Mouse (Mus musculus): Measurements from ENCODE around the gene Atg101. TPM values are rescaled to one million over a fixed set of nuclear protein-coding genes. Genes with fewer than 3 reads are reported as not detected.

Atg101 gene
- total RNA-seq, 2 experiments from 2014 or later: 24.8 to 25.8 TPM

DNA sequence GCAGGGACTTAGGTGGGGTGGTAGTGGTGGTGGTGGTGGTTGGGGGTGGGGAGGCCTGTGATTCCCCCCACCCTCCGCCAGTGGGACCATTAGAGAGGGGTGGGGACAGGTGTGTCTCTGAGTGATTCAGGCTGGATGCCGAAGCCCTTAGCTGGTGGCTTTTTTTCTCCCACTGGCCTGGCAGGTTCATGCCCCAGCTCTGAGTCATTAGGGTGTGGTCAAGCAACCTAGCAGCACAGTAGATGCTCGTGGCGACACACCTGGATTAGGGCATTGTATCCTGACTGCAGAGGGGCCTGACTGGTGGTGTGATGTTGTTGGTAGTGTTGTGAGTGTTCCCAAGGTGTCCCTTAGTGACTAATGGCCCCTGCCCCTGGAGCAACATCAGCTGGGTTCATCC is 47.0 kb downstream of the Atg101 start:
- no peak for DNase-seq (ENCODE audit: low spot score in 2 of 2)

DNA sequence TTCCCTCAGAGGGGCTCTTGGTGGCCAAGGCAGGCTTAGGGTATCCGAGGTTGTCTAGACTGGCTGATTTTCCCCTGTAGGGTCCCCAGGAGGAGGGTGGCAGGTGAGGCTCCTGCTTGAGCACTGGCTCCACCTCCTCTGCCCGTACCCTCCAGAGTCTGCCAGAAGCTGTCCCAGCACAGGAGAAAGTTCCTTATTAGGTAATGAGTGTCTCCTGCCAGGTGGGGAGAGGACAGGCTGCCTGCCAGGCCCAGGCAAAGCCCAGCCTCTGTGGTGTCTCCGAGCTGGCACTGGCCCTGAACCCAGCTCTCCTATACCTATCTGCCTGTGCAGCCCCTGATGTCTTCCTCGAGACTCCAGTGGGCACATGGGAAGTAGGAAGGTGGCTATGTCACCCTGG is 48.3 kb downstream of the Atg101 start:
- DNase-seq (ENCODE audit: low spot score in 2 of 2): no peak

DNA sequence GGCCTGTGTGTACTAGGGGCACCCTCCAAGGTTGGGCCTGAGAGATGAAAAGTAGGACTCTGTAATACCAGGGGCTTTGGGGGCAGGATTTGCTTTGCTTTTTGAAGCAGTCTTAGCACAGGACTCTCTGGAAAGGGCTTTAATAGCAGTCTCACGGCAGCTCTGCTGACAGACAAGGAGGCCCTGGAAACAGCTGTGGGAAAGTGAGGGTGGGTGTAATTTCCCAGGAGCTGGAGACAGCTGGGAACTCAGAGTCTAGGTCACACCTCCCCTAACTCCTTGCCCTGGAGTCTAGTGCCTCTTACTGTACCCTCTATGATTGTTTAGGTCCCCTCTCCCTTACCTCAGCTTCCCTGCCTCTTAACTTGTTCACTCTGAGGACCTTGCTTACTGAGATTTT is 49.1 kb downstream of the Atg101 start:
- no peak for DNase-seq (ENCODE audit: low spot score in 2 of 2)

DNA sequence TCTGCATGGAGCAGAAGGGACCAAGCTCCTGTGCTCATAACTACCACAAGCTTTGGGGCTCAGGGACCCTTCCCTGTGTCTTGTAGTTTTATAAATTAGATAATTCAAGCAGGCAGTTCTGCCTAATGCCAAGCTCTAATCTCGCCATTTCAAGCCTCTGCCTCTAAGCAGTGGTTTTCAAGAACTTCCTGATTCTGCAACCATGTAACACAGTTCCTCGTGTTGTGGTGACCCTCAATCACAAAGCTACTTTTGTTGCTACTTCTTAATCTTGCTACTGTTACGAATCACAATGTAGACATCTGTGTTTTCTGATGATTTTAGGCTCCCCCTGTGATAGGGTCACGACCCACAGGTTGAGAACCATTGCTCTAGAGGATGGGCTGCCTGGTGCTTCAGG is 49.6 kb downstream of the Atg101 start:
- DNase-seq (ENCODE audit: low spot score in 2 of 2): no peak

DNA sequence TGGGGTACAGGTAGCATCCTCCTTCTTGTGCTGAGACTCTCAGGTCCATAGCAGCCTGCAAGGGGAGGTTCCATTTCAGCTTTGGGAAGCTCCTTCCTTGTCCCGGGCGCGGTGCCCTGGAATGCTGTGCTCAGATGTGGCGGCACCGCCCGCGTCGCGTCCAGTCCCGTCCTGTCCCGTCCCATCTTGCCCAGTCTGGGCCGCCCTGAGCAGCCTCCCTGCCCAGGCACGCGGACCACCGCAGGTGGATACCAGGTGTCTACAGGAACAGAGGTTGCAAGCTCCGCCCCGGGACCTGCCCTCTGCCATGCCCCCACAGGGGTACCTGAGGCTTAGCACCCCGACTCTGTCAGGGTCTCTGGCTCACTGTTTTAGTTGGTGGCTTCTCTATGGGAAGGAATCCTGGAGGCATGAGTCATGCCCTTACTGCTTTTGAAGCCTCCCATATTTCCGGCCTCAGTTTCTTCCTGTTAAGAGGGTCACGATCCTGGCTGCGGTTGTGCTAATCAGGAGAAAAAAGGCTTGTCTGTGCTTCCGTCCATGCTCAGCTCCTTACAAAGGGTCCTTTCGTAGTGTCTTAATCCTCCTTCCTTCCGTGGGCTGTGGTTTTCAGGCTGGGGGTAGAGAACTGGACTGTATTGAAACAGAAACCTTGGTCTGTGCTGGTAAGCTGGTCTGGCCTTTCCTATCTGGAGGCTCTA is 52.6 kb downstream of the Atg101 start:
- peak in 1 of 2 experiments; percentile 38 for DNase-seq (ENCODE audit: low spot score in 2 of 2)

DNA sequence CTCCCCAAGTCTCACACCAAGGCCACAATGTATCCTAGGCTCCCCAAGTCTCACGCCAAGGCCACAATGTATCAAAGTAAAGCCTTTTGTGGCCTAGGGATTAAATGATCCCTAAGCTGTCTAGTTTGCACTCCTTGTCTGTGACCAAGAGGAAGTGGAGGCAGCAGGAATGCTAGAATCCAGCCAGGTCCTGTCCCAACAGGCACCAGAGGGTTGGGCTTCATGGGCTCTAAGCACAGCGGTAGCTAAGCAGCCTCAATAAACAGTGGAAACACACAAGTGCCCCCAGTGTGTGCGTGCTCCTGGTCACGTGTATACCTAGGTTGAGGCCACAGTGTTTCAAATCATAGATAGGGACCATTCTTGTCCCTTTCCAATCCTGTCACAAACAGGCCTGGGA is 54.3 kb downstream of the Atg101 start:
- DNase-seq (ENCODE audit: low spot score in 2 of 2): no peak

DNA sequence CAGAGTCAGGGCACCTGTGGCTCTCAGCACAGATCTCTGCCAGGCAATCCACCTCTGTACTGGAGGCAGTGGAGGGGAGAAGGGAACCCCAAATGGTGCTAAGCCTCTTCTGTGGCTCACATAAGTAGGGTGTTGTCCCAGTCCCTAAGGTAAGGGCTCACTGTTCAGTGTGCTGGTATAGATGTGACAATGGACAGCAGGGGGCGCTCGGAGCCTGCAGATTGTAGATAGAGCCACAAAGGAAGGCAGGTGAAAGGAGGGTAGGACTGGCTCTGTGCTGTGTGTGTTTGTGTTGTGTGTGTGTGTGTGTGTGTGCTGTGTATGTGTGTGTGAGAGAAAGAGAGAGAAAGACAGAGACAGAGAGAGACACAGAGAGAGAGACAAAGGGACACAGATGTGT is 55.5 kb downstream of the Atg101 start:
- DNase-seq (ENCODE audit: low spot score in 2 of 2): peak; percentile 65 to 85

Other genes with a start within 250 kb of the Atg101 start
- gene Gm47841, start 236.9 kb upstream of the Atg101 start, total RNA-seq (2021): under 1 TPM; 0.27 to 0.34 TPM
- gene Fignl2, start 205.7 kb upstream of the Atg101 start, total RNA-seq (2021): 1 to 10 TPM; 3.2 to 4.1 TPM
- gene Ankrd33, start 168.5 kb upstream of the Atg101 start, total RNA-seq (2021): not detected
- 10 to 100 TPM; 24.6 to 28.1 TPM for gene Acvrl1, start 155.8 kb upstream of the Atg101 start, total RNA-seq (2021)
- gene Acvr1b, start 110.2 kb upstream of the Atg101 start, total RNA-seq (2021): 10 to 100 TPM; 16.2 to 17.0 TPM
- gene Grasp, start 60.1 kb upstream of the Atg101 start, total RNA-seq (2021): 10 to 100 TPM; 14.1 to 14.7 TPM
- gene Nr4a1, start 30.0 kb upstream of the Atg101 start, total RNA-seq (2021): 10 to 100 TPM; 25.3 to 26.0 TPM
- under 1 TPM in 1 of 2 experiments, not detected in 1; 0.59 TPM for gene 6030408B16Rik, start 8.9 kb downstream of the Atg101 start, total RNA-seq (2021)
- gene Krt80, start 85.9 kb downstream of the Atg101 start, total RNA-seq (2021): 1 to 10 TPM; 2.7 to 3.4 TPM
- gene Krt7, start 126.8 kb downstream of the Atg101 start, total RNA-seq (2021): under 1 TPM; 0.22 to 0.39 TPM
- gene Krt87, start 154.5 kb downstream of the Atg101 start, total RNA-seq (2021): under 1 TPM; 0.13 to 0.15 TPM
- gene Krt88, start 163.5 kb downstream of the Atg101 start, total RNA-seq (2021): not detected
- not detected for gene Krt81, start 179.5 kb downstream of the Atg101 start, total RNA-seq (2021)
- not detected for gene Krt86, start 189.2 kb downstream of the Atg101 start, total RNA-seq (2021)
- gene Krt83, start 207.2 kb downstream of the Atg101 start, total RNA-seq (2021): under 1 TPM in 1 of 2 experiments, not detected in 1; 0.21 TPM
- under 1 TPM in 1 of 2 experiments, not detected in 1; 0.36 TPM for gene Gm49425, start 233.0 kb downstream of the Atg101 start, total RNA-seq (2021)
- not detected for gene Krt84, start 248.5 kb downstream of the Atg101 start, total RNA-seq (2021)